Mouse (Mus musculus): ENCODE measurements at regions not wholly inside any gene's neighbourhood (a gene's known extent, or its start where the extent isn't known, plus 50 kb on each side); places are given as distances from the start of the nearest gene placed in this dataset.
A peak's percentile ranks its signal among the peaks of the same experiment; 100 is the strongest.

GRCm38 (mm10) chr3:37940016-37940415 lies 215.7 kb upstream of the Gm5148 start:
- Histone ChIP-seq H3K36me3 (replicated peaks; ENCODE audit: control insufficient read depth, insufficient read depth, low read depth, low read length) (no peaks in the 10 kb centered on the region), H3K4me3 (ENCODE audit: low read depth, low read length) (no peak overlapping the region), H3K9me3 (replicated peaks; ENCODE audit: control insufficient read depth, low read length) (no peaks in the 10 kb centered on the region), H3K9ac (replicated peaks; ENCODE audit: low read length) (no peak overlapping the region), H3K27ac (replicated peaks; ENCODE audit: low read depth, low read length) (no peak overlapping the region), H3K4me2 (ENCODE audit: low read depth, low read length) (no peak overlapping the region), H3K4me1 (ENCODE audit: control insufficient read depth, insufficient read depth, low read length) (peaks cover 4% of the 10 kb centered on the region), H3K27me3 (ENCODE audit: control insufficient read depth, insufficient read depth, low read length) (no peaks in the 10 kb centered on the region)
- WGBS, result 93% methylated on average over 3 of the region's 3 CpGs
- no peak for ATAC-seq (replicated peaks; ENCODE audit: insufficient number of reproducible peaks, low FRiP score, low TSS enrichment, low read depth)
- DNase-seq (ENCODE audit: low spot score), result no peak

- Histone ChIP-seq H3K27me3 (ENCODE audit: control insufficient read depth, insufficient read depth, low read length) (no peaks in the 10 kb centered on the region), H3K27ac (replicated peaks; ENCODE audit: low read depth, low read length) (no peak overlapping the region), H3K4me1 (ENCODE audit: control insufficient read depth, insufficient read depth, low read length) (peaks cover 4% of the 10 kb centered on the region), H3K4me3 (ENCODE audit: low read depth, low read length) (no peak overlapping the region), H3K9me3 (replicated peaks; ENCODE audit: control insufficient read depth, low read length) (no peaks in the 10 kb centered on the region), H3K36me3 (replicated peaks; ENCODE audit: control insufficient read depth, insufficient read depth, low read depth, low read length) (no peaks in the 10 kb centered on the region), H3K4me2 (ENCODE audit: low read depth, low read length) (no peak overlapping the region), H3K9ac (replicated peaks; ENCODE audit: low read length) (no peak overlapping the region)
- ATAC-seq (replicated peaks; ENCODE audit: insufficient number of reproducible peaks, low FRiP score, low TSS enrichment, low read depth) (no peak), DNase-seq (ENCODE audit: low spot score) (no peak)
- 92% methylated on average over 11 of the region's 11 CpGs for WGBS
Measured at GRCm38 (mm10) chr3:37938870-37939269, 214.6 kb upstream of the Gm5148 start.

GRCm38 (mm10) chr3:37938284-37938596 lies 213.9 kb upstream of the Gm5148 start:
- peaks cover 4% of the 10 kb centered on the region for H3K4me1 ChIP-seq (ENCODE audit: control insufficient read depth, insufficient read depth, low read length)
- H3K4me3 ChIP-seq (ENCODE audit: low read depth, low read length), result no peak overlapping the region
- H3K36me3 ChIP-seq (replicated peaks; ENCODE audit: control insufficient read depth, insufficient read depth, low read depth, low read length), result no peaks in the 10 kb centered on the region
- H3K27me3 ChIP-seq (ENCODE audit: control insufficient read depth, insufficient read depth, low read length), result no peaks in the 10 kb centered on the region
- DNase-seq (ENCODE audit: low spot score), result no peak
- H3K9ac ChIP-seq (replicated peaks; ENCODE audit: low read length), result no peak overlapping the region
- no peaks in the 10 kb centered on the region for H3K9me3 ChIP-seq (replicated peaks; ENCODE audit: control insufficient read depth, low read length)
- ATAC-seq (replicated peaks; ENCODE audit: insufficient number of reproducible peaks, low FRiP score, low TSS enrichment, low read depth), result no peak
- 52% methylated on average over 3 of the region's 3 CpGs for WGBS
- no peak overlapping the region for H3K4me2 ChIP-seq (ENCODE audit: low read depth, low read length)
- no peak overlapping the region for H3K27ac ChIP-seq (replicated peaks; ENCODE audit: low read depth, low read length)

DNA sequence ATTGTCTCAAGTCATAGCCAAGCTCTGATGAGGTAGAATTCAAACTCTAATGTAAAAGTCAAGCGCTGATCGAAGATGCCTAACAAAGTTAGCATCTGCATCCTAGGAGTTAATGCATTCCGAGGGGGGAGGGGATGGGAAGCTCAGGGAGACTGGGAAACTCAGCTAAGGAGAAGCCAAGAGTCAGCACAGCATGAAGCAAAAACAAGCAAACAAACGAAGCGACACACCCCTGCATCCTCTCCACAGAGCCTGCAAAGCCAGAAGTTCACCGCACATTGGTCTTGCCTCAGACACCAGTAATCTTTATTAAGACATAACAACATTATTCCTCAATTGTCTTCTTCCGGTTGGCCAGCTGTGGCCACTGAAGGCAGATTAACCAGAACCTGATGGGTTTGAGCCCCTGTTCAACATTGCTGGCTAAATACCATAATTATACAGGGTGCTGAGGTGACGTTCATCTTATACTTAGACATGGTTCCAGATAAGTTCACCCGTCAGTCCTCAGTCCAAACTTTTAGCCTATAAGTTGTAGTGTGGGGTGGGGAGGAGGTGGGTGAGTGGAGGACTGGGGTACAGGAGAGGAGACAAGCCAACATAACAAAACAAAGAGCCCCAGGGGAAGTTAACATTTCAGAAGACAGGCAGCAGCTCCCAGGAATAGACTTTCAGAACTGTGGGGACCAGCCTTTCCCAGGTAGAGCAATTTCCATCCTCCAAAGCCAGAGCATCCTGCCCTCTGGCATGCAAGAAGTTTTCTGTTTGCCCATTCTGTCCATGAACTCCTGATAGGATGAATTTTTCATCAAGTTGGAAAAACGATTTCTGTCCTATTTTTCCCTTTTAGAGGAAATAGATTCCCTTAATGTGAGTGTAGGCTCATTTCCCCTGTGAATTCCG lies 213.3 kb upstream of the Gm5148 start:
- H3K9ac ChIP-seq (replicated peaks; ENCODE audit: low read length), result no peak overlapping the region
- H3K27me3 ChIP-seq (ENCODE audit: control insufficient read depth, insufficient read depth, low read length), result no peaks in the 10 kb centered on the region
- H3K27ac ChIP-seq (replicated peaks; ENCODE audit: low read depth, low read length), result no peak overlapping the region
- H3K9me3 ChIP-seq (replicated peaks; ENCODE audit: control insufficient read depth, low read length), result no peaks in the 10 kb centered on the region
- H3K4me3 ChIP-seq (ENCODE audit: low read depth, low read length), result no peak overlapping the region
- H3K4me1 ChIP-seq (ENCODE audit: control insufficient read depth, insufficient read depth, low read length), result peaks cover 4% of the 10 kb centered on the region
- H3K36me3 ChIP-seq (replicated peaks; ENCODE audit: control insufficient read depth, insufficient read depth, low read depth, low read length), result no peaks in the 10 kb centered on the region
- ATAC-seq (replicated peaks; ENCODE audit: insufficient number of reproducible peaks, low FRiP score, low TSS enrichment, low read depth), result no peak
- WGBS, result 28% methylated on average over 11 of the region's 11 CpGs
- H3K4me2 ChIP-seq (ENCODE audit: low read depth, low read length), result no peak overlapping the region
- DNase-seq (ENCODE audit: low spot score), result peak; percentile 39

DNA sequence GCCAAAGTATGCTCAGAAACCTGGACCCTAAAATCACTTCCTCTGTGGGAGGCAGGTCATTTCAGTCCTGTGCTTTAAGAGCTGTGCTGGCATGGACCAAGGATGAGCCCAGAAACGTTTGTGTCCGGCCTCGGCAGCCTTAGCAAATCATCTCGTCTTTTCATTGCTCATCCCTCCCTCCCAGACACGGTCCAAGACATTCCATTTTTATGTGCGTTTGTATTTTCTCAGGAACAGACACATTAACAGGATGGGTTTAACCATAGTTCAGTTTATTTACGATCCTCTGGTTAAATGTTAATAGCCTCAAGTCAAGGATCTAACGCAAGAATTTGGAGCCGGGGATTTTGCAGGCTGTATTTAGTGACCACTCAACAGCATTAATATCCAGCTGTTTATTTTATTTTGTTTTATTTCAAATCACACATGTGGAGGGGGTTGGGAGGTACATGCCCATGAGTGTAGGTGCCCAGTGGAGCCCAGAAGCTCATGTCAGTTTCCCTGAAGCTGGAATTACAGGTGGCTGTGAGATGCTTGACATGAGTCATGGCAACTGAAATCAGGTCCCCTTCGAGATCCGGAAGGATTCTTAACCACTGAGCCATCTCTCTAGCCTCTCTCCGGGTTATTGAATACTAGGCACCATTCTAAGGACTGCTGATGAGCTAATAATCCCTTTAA lies 212.1 kb upstream of the Gm5148 start:
- H3K36me3 ChIP-seq (replicated peaks; ENCODE audit: control insufficient read depth, insufficient read depth, low read depth, low read length), result no peaks in the 10 kb centered on the region
- no peak for DNase-seq (ENCODE audit: low spot score)
- H3K4me3 ChIP-seq (ENCODE audit: low read depth, low read length), result no peak overlapping the region
- WGBS, result 68% methylated on average over 12 of the region's 12 CpGs
- no peaks in the 10 kb centered on the region for H3K27me3 ChIP-seq (ENCODE audit: control insufficient read depth, insufficient read depth, low read length)
- H3K27ac ChIP-seq (replicated peaks; ENCODE audit: low read depth, low read length), result no peak overlapping the region
- H3K9me3 ChIP-seq (replicated peaks; ENCODE audit: control insufficient read depth, low read length), result no peaks in the 10 kb centered on the region
- H3K9ac ChIP-seq (replicated peaks; ENCODE audit: low read length), result no peak overlapping the region
- ATAC-seq (replicated peaks; ENCODE audit: insufficient number of reproducible peaks, low FRiP score, low TSS enrichment, low read depth), result no peak
- H3K4me1 ChIP-seq (ENCODE audit: control insufficient read depth, insufficient read depth, low read length), result peaks cover 4% of the 10 kb centered on the region
- no peak overlapping the region for H3K4me2 ChIP-seq (ENCODE audit: low read depth, low read length)

GRCm38 (mm10) chr3:37934905-37935708 lies 210.8 kb upstream of the Gm5148 start:
- Histone ChIP-seq H3K4me1 (ENCODE audit: control insufficient read depth, insufficient read depth, low read length) (peaks cover 4% of the 10 kb centered on the region), H3K4me3 (ENCODE audit: low read depth, low read length) (no peak overlapping the region), H3K27ac (replicated peaks; ENCODE audit: low read depth, low read length) (no peak overlapping the region; the same call in 1 of the 2 replicates), H3K27me3 (ENCODE audit: control insufficient read depth, insufficient read depth, low read length) (no peaks in the 10 kb centered on the region), H3K4me2 (ENCODE audit: low read depth, low read length) (no peak overlapping the region), H3K9me3 (replicated peaks; ENCODE audit: control insufficient read depth, low read length) (no peaks in the 10 kb centered on the region), H3K36me3 (replicated peaks; ENCODE audit: control insufficient read depth, insufficient read depth, low read depth, low read length) (no peaks in the 10 kb centered on the region), H3K9ac (replicated peaks; ENCODE audit: low read length) (no peak overlapping the region)
- WGBS, result 18% methylated on average over 10 of the region's 10 CpGs
- DNase-seq (ENCODE audit: low spot score) (peak; percentile 81), ATAC-seq (replicated peaks; ENCODE audit: insufficient number of reproducible peaks, low FRiP score, low TSS enrichment, low read depth) (no peak)

DNA sequence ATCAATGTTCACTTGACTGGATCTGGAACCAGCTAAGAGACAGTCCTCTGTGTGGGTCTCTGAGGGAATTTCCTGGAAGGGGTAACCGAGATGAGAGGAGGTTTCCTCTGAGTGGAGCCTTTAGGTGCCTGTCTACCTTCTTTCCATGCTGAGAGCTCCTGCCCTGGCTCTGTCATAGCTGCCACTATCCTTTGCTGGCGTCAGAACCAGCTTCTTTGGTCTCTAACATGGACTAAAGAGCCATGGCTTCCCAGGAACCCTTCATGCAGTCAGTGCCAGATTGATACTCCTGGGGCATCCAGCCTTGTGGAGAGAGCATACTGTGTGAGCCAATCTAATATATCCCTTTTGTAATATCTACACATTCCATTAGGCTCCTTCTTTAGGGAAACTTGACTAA lies 209.9 kb upstream of the Gm5148 start:
- Histone ChIP-seq H3K9ac (replicated peaks; ENCODE audit: low read length) (no peak overlapping the region), H3K9me3 (replicated peaks; ENCODE audit: control insufficient read depth, low read length) (no peaks in the 10 kb centered on the region), H3K36me3 (replicated peaks; ENCODE audit: control insufficient read depth, insufficient read depth, low read depth, low read length) (no peaks in the 10 kb centered on the region), H3K4me1 (ENCODE audit: control insufficient read depth, insufficient read depth, low read length) (peaks cover 4% of the 10 kb centered on the region), H3K4me2 (ENCODE audit: low read depth, low read length) (no peak overlapping the region), H3K27ac (replicated peaks; ENCODE audit: low read depth, low read length) (no peak overlapping the region), H3K27me3 (ENCODE audit: control insufficient read depth, insufficient read depth, low read length) (no peaks in the 10 kb centered on the region), H3K4me3 (ENCODE audit: low read depth, low read length) (no peak overlapping the region)
- 80% methylated on average over 2 of the region's 2 CpGs for WGBS
- ATAC-seq (replicated peaks; ENCODE audit: insufficient number of reproducible peaks, low FRiP score, low TSS enrichment, low read depth) (no peak), DNase-seq (ENCODE audit: low spot score) (no peak)
